Mouse (Mus musculus) cerebellum, adult 2 months (tissue): ENCODE results near the gene Fnbp4.

Experiments
- CTCF ChIP-seq: fragments of 200-500 bp; IDR thresholded peaks from 2 replicates; pipeline ENCODE4 v1.5.1; 2011; ENCODE audit warnings: low read depth, mild to moderate bottlenecking, control low read depth, low read length, moderate library complexity, borderline replicate concordance; ENCODE audit not compliant: insufficient read depth
- POLR2A ChIP-seq: fragments of 200-500 bp; IDR thresholded peaks from 2 replicates; pipeline ENCODE4 v1.6.1; 2011; ENCODE audit warnings: low read length, control low read depth, borderline replicate concordance; ENCODE audit not compliant: insufficient read depth

DNA sequence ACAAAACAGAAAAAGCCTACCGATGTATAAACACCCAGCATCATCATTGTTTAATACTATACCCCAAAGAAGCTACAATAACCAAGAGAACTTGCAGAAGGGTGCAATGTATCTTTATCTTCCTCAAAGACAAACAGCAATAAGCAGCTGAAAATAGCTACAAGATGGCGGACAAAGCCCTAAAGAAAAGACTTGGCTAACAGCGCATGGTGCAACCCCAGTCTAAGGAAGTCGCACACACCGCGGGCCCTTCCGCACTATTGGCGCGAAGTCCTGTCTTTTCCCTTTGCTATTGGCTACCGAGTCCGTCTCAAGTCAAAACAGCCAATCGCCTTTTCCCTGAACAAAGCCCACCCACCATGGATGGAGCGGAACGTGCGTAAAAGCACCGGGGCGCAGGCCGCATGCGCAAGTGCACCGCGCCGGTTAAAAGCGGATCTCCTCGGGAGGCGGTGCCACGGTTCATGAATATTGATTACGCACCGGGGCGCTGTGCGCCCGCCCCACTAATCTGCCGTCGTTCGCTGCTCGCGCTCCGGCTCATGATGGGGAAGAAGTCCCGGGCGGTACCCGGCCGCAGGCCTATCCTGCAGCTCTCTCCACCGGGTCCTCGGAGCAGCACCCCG, at the start of gene Fnbp4:
- TF ChIP-seq POLR2A (peak; percentile 56; the same call in 1 of the 2 replicates), CTCF (no peak)
